Mouse (Mus musculus) gastrocnemius, postnatal 25 days (tissue): ENCODE measurements around the gene Retreg3. TPM values are rescaled to one million over a fixed set of nuclear protein-coding genes. Genes with fewer than 3 reads are reported as not detected.
"Not testable (repeated sequence)": the region's sequence is repeated elsewhere in the genome, so short reads cannot be mapped to it uniquely, and the experiment has no call there.

Source experiments
- DNase-seq: peaks from one replicate; pipeline ENCODE4 v3.0.0; 2022
- total RNA-seq, 2 experiments: library from RNA; stranded (reverse); gene quantifications; 1 replicate in 1 of 2; 2 replicates in 1 of 2; pipeline ENCODE4 v1.2.3; 2021

Retreg3 gene
- total RNA-seq, 2 experiments from 2014 or later: 28.4 to 29.9 TPM

DNA sequence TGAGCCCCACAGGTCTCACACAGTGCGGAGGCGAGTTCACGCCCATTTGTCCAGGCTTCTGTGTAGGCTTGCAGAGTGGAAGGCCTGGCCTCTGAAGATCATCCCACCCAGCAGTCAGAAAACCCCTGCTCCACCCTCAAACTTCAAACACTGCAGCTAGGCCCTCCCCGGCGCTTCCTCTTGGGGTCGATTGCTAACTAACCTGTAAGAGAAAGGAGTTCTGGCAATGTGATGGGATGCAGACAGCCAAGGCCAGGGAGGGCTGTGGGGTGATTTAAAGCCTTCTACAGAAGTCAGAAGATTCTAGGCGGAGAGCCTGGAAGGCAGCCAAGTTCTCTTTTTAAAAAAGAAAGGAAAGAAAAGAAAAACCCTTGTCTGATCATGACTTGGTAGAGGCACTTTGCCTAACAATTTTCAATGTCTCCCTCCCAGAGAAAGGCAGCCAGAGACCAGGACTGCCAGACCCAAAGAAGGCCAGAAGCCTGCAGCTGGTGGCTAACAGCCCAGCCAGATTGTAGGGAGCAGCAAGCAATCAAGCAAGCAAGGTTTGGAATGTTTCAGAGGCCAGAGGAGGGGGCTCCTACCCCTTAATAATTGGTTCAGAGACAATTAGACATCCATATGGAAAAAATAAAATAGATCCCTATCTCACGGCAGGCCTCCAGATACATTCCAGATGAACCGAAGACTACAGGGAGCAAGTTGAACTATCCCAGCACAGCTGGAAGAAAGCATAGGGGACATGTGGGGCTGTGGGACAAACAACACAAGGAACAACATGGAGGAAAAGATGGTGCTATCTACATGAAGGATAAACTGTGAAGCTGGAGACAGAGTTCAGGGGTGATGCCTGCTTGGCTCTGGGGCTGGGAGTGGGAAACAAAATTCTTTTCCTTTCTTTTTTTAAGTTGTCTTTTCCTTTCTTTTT, 29.7 kb upstream of the Retreg3 start:
- DNase-seq: peak; percentile 54

GRCm38 (mm10) chr11:101148751-101149150, 29.1 kb upstream of the Retreg3 start:
- no peak for DNase-seq

GRCm38 (mm10) chr11:101146377-101146776, 26.7 kb upstream of the Retreg3 start:
- no peak for DNase-seq

- DNase-seq: no peak
Measured at GRCm38 (mm10) chr11:101143338-101144225, 23.9 kb upstream of the Retreg3 start.

DNA sequence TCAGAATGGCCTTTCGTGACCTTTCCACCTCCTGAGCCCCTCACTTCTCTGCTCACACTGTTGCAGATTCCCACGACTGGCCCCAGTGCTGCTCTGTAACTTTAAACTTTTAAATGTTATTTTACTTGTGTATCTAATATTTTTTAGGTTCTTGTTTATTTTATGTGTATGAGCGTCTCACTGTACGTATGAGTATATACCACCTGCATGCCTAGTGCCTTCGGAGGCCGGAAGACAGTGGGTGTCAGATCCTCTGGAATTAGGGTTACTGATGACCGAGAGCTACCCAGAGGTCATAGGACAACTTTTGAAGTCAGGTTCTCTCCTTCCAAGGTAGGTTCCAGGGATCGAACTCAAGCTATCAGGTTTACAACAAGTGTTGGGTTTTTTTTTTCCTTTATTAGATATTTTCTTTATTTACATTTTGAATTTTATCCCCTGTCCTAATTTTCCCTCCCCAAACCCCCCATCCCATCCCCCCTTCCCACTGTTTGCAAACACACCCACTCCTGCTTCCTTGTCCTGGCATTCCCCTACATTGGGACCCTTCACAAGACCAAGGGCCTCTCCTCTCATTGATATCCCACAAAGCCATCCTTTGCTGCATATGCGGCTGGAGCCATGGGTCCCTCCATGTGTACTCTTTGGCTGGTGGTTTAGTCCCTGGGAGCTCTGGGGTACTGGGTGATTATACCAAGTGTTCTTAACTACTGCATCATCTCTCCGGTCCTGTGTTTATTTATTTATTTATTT, 22.7 kb upstream of the Retreg3 start:
- no peak for DNase-seq

- no peak for DNase-seq
Measured at GRCm38 (mm10) chr11:101141088-101141487, 21.4 kb upstream of the Retreg3 start.

GRCm38 (mm10) chr11:101140164-101140819, 20.6 kb upstream of the Retreg3 start:
- DNase-seq: no peak

- no peak for DNase-seq
Measured at GRCm38 (mm10) chr11:101138536-101139181, 19.0 kb upstream of the Retreg3 start.

- DNase-seq: no peak
Measured at GRCm38 (mm10) chr11:101137000-101137399, 17.3 kb upstream of the Retreg3 start.

DNA sequence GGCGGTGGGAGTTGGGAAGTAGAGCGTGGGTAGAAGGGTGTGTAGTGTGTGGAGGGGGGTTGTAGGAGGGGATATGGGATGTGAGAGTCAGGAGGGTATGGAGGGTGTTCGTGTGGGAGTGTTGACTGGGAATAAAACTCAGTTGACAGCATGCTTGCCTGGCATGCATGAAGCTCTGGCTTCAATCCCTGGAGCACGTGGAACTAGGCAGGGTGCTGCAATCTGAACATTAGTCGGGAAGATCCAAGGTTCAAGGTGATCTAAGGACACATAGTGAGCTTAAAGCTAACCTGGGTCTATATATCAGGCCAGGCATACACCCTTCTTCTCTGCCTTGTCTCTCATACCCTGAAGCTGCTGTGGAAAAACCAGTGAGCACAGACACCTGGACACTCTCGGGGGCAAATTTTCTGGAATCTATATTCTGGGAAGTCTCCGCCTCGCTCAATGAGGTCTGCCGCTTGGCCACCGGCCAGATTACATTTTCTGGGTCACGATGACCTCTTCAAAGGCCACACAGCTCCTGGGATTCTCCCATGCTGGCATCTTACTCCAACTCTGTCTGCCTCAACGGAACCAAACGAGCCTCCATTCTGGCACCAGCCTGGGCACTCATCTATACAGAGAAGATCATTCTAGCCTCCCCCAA, 14.6 kb upstream of the Retreg3 start:
- DNase-seq: no peak

DNA sequence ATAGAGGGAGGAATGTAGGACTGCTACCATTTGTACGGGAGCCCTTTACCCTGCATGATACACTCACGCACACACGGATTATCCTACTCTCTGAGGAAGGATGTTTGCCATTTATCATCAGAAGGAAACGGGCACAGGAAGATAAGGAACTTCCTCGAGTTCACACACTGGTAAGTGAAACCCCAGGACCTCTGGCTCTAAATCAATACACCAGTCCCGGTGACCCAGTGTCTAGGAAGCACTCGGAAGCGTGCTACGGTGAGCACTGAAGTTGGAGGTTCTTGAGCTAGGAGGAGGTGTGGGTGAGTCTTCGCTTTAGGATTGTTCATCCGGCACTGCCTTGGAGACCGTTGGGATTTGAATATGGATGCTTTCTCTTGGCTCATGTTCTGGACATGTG, 13.3 kb upstream of the Retreg3 start:
- no peak for DNase-seq

GRCm38 (mm10) chr11:101131701-101132100, 12.0 kb upstream of the Retreg3 start:
- no peak for DNase-seq

GRCm38 (mm10) chr11:101131187-101131586, 11.5 kb upstream of the Retreg3 start:
- DNase-seq: no peak

GRCm38 (mm10) chr11:101130056-101130756, 10.5 kb upstream of the Retreg3 start:
- DNase-seq: peak; percentile 91

DNA sequence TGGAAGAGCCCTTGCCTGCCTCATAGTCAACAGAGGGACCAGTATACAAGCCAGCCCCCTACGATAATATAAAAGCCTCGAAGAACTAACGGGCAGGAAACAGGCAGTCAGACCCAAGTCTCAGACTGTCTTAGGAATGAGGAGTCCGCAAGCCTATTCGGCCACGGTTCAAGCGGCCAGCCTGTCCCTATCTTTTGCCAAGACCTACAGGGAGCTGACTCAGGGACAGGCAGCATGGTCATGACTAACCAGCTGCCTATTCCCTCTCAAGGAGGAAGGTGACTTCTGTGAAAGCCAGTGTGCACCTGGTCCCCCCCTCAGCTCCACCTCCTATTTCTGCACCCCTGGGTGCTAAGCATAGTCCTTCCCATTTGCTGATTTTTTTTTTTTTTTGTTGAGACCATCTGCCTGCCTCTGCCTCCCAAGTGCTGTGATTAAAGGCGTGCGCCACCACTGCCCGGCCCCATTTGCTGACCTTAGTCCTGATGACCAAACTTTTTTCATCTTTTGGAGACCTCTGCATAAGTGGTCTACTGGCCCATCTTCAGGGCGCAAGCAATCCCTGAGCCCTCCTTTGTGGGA, 9.4 kb upstream of the Retreg3 start:
- DNase-seq: peak; percentile 68

GRCm38 (mm10) chr11:101127075-101127474, 7.4 kb upstream of the Retreg3 start:
- no peak for DNase-seq

DNA sequence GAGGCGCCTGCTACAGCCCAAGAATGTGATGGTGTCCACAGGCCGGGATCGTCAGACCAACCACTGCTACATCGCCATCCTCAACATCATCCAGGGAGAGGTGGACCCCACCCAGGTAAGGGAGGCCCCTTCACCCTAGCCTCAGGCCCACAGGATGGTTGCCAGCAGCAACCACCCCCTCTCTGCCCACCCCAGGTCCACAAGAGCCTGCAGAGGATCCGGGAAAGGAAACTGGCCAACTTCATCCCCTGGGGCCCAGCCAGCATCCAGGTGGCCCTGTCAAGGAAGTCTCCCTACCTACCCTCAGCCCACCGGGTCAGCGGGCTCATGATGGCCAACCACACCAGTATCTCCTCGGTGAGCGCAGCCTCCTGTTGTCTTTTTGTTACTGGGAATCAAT, 5.3 kb upstream of the Retreg3 start:
- peak; percentile 11 for DNase-seq

- not testable (repeated sequence) for DNase-seq
Measured at GRCm38 (mm10) chr11:101124494-101124893, 4.8 kb upstream of the Retreg3 start.

GRCm38 (mm10) chr11:101120545-101121188, 974 bp upstream of the Retreg3 start:
- DNase-seq: peak; percentile 12
